Mouse (Mus musculus): Measurements from ENCODE around the gene Hao2.

Gene Hao2

GRCm38 (mm10) chr3:98893057-98893772 lies at the start of gene Hao2:
TSS of gene Hao2 (minus strand) at chr3:98893239.
- no peak for DNase-seq (ENCODE audit: low spot score in 2 of 2)

- no peak for DNase-seq (ENCODE audit: low spot score in 2 of 2)
Observed at GRCm38 (mm10) chr3:98941601-98942000, 48.6 kb upstream of the Hao2 start.

DNA sequence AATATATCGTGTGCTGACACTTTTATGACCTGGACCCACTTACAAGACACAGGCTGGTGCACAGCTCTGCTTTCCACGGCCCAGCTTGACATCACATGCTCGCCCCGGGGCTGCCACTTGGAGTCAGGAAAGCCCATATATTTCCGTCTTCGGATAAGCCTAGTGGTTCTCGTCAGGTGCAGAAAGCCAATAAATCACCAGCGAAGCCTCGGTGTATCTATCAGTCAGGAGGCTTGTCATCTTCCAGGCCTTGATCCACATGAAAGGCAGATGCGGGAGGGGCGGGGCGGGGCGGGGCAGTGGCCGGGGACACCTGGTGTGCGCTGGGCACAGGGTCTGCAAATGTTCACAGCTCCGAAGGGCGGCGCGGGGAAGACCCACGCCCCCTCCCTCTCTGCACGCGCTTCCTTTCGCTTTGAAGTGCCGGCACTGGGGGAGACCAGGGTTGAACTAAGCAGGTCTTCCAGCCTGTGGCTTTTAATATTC lies 48.1 kb upstream of the Hao2 start:
- DNase-seq (ENCODE audit: low spot score in 2 of 2), result no peak

- no peak for DNase-seq (ENCODE audit: low spot score in 2 of 2)
Observed at GRCm38 (mm10) chr3:98940225-98940624, 47.2 kb upstream of the Hao2 start.

- DNase-seq (ENCODE audit: low spot score in 2 of 2), result no peak
Observed at GRCm38 (mm10) chr3:98936446-98936845, 43.4 kb upstream of the Hao2 start.

GRCm38 (mm10) chr3:98934601-98935000 lies 41.6 kb upstream of the Hao2 start:
- DNase-seq (ENCODE audit: low spot score in 2 of 2), result no peak

- no peak for DNase-seq (ENCODE audit: low spot score in 2 of 2)
Observed at GRCm38 (mm10) chr3:98934041-98934440, 41.0 kb upstream of the Hao2 start.

DNA sequence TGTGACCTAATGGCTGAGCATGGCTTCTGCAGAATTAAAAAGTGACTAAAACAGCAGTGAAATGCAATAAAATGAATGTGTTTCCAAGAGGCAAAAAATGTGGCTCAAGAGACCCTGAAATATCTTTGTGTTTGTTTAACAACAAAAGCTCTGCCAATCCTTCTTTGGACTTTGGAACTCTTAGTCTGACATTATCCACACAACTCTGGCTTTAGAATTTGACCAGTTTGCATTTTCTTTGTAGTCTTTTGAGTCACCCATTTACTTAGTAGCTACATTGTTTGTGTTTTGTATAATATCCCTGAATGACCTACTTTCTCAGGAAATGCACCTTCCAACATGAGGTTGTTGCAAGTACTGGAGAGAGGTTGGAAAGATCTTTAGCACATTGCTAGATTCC lies 39.4 kb upstream of the Hao2 start:
- no peak for DNase-seq (ENCODE audit: low spot score in 2 of 2)

DNA sequence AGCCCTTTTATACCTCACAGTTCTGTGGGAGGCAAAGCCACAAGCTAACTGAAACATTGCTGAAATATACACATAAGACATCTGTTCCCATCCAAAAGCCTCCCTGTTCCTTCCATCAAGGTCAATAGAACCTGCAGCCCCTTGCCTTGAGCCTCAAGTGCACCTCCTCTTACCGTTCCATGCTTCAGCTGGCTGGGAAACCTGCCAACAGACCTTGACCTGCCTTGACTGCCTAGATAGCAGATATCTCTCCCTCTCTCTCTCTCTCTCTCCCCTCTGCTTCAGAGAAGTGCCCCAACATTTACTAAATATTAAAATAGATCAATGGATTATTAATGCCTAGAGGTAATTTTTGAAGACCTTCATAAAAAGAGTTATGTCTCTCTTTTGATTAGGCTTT lies 38.8 kb upstream of the Hao2 start:
- DNase-seq (ENCODE audit: low spot score in 2 of 2), result no peak

DNA sequence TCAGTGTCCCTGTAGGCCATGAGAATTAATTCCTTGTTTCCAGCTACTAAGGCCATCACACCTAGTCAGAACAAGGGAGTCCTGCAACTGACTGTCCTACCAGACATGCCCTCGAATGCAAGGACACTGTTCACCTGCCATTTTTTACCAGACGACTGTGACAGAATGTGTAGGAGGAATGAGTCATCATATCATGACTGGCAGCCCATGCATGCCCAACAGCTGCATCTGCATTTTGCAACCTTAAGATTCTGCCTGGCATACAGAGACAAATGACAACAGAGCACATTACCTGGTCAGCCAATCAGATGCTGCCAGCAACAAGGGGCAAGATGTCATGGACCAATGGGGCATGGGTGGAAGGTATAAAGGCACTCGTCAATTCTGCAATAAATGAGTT lies 27.4 kb upstream of the Hao2 start:
- DNase-seq (ENCODE audit: low spot score in 2 of 2), result no peak

DNA sequence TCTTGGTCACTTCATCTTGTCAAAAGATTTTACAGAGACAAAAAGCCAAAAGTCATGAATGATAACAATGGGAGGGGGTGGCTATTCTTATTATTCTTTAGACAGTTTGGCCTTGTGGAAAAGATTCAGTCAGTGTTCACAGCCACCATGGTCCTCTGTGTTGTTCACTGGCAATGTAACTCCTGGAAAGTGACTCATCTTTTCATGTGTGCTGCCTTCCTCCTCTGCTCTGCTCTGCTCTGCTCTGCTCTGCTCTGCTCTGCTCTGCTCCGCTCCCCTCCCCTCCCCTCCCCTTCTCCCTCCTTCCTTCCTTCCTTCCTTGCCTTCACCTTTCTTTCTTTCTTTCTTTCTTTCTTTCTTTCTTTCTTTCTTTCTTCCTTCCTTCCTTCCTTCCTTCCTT lies 24.2 kb upstream of the Hao2 start:
- DNase-seq (ENCODE audit: low spot score in 2 of 2), result no peak

GRCm38 (mm10) chr3:98916856-98917255 lies 23.8 kb upstream of the Hao2 start:
- DNase-seq (ENCODE audit: low spot score in 2 of 2), result no peak

DNA sequence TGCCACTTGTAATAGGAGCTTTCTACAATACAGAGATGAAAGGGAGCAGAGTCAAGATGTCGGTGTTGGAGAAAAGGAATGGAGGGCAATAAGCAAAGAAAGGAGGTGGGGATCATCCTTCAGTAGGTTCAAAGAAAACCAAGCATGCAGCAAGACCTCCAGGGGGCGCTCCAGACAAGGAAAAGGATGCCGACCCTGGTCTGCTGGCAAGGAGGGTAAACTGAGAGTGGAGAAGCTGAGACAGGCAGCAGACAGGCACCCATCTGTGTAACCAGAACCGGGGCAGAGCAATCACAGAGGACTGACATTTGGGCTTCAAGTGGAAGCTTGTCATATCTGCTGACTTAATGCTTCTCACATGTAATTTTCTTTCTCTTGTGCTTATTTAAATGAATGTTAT lies 22.6 kb upstream of the Hao2 start:
- DNase-seq (ENCODE audit: low spot score in 2 of 2), result peak; percentile 13 to 69

DNA sequence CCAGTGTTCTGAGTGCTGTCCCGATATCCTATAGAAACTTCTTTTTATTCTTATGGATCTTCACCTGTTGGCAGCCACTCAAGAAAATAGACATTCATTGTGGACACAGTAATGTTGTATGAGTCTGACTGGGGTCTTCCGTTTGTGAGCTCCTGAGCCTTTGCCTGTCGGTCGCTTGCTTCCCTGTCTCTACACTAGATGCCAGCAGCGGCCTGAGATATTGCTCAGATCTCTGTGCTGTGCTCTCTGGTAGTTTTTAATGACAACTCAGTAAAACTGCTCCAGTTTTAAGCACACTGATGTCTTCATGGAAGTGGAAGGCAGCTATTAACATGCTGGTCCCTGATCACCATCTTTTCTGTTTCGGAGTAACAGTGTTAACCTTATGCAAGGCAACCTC lies 20.6 kb upstream of the Hao2 start:
- no peak for DNase-seq (ENCODE audit: low spot score in 2 of 2)

DNA sequence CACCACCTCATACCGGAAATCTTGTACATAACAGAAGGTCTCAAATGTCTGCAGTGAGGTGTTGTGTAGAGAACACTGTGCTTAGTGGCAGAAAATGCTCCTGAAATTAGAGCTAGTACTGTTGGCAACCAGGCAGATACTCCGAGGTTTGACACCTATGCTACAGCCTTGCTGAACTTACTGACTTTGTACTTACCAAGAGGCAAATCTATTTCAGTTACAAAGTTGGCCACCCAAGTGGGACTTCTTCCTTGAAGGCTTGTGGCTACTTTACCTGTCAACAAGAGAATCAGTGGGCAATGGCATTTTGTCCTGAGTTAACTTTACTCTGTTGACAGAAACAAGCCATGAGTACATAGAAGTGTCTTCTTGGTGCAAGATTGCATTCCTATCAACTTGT lies 4.6 kb upstream of the Hao2 start:
- DNase-seq (ENCODE audit: low spot score in 2 of 2), result no peak

GRCm38 (mm10) chr3:98895071-98895601 lies 2.1 kb upstream of the Hao2 start:
- no peak for DNase-seq (ENCODE audit: low spot score in 2 of 2)

DNA sequence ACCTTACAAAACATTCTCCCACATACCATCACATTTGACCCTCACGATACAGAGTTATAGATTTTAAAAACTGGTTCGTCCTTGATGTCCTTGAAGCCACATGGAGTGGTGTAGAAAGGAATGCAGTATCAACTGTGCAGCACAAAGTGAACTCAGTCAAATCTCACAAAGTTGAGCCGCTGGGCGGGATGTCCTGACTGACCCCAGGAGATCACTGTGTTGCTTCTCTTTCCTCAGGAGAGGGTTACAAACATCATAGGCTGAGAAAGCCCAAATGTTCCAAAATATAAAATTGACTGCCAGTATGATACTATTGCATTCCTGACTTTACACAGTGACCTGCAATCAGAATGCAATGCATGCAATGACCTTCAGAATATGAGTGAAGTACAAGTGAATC lies 2.6 kb downstream of the Hao2 start:
- DNase-seq (ENCODE audit: low spot score in 2 of 2), result no peak

DNA sequence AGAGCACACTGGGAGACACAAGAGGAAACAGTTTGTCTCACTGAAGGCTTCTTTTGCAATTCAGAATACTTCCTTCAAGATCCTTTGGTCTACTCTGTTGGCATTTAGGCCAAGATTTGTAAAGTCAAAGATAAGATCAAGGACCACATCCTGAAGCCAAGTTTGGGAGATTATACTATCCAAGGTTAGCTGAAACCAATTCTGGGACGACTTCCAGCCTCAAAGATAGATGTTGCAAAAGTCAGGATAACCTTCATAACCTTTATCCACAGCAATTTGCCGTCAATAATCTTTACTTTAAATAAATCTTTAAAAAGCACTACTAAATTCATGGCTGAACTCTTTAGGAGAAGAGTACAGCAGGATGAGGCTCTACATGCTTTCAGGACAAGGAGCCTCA lies 4.8 kb downstream of the Hao2 start:
- DNase-seq (ENCODE audit: low spot score in 2 of 2), result no peak

GRCm38 (mm10) chr3:98880831-98881230 lies 12.2 kb downstream of the Hao2 start:
- DNase-seq (ENCODE audit: low spot score in 2 of 2), result no peak

DNA sequence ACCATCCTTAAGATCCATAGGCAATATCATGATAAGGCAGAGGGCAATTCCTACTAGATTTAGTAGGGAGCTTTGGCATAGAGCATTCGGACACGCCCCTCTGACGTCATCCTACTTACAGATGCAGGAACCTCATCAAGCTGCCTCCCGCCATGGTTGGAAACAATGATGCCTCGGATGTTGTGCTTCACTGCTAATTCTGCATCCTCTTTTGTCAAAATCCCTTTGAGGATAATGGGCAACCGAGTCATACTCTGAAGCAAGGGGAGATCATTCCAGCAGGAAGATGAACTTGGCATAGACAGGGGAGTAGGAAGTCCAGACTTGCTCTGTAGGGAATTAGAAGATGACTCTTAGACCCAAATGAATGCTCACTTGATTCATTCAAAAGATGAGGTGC lies 12.8 kb downstream of the Hao2 start:
- no peak for DNase-seq (ENCODE audit: low spot score in 2 of 2)

DNA sequence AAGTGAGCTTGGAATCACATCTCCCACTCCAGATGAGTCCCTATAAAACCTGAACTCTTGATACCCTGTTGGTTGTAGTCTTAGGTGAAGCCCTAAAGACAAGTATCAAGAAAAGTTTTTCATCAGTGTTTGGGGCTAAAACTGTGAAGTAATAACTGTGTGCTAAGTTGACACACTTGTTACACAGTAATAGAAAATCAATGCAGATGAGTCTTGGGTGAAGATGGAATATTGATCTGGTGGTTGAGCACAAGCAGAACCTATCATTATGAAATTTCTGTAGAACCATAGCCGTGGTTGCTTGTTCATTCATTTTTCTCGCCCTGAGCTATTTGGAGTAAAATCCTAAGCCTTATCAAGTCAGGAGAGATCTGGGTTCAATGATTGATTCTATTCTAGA lies 24.8 kb downstream of the Hao2 start:
- no peak for DNase-seq (ENCODE audit: low spot score in 2 of 2)

DNA sequence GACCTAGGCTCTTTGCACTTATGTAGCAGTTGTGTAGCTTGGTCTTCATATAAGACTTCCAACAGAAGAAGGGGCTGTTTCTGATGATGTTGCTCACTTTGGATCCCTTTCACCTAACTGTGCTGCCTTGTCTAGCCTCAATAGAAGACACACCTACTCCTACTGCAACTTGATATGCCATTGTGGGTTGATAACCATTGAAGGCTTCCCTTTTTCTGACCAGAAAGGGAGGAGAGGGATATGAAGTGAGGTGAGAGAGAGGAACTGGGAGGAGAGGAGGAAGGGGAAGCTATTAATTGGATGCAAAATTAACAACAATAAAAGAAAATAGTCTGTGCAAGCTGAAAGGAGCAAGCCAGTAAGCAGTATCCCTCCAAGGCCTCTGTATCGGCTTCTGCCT lies 30.2 kb downstream of the Hao2 start:
- DNase-seq (ENCODE audit: low spot score in 2 of 2), result no peak

GRCm38 (mm10) chr3:98859576-98859975 lies 33.5 kb downstream of the Hao2 start, which contains the start of gene Hsd3b1:
TSS of gene Hsd3b1 (minus strand) at chr3:98859794.
- no peak for DNase-seq (ENCODE audit: low spot score in 2 of 2)

DNA sequence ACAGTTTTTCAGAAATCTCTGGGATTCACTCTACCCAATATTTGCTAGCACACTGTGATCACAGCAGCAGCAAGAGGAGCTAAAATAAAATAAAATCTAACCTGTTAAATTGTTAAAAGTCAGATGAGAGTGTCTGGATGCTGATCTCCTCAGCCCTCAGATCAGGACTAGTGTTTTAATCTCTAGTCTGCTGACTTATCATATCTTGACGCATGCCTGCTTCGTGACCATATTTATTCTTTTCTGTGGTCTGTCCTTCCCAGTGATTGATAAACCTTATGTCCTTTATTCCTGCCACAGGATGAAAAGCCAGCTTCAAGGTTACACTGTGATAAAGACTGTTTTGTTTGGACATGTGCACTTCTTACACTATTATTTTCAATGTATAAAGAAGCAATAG lies 35.0 kb downstream of the Hao2 start:
- no peak for DNase-seq (ENCODE audit: low spot score in 2 of 2)
